Comparison of ENCODE assay signal across 9 mouse cellular contexts in genomic region chr9:101472101-101473073, GRCm38 (mm10).
DNase-seq lines count a peak whose midpoint lies in the region; ATAC-seq and TF ChIP-seq lines count a peak whose summit lies in the region.
"Had no signal": no experiment of that assay in that cellular context is flagged by ENCODE, and none has a peak within 500 bp of the region (broad histone marks: within the 10 kb centered on the region; RNA-seq: fewer than 3 reads in every experiment).

No protein-coding gene starts in this region.

- H3K27ac ChIP-seq in lung, embryonic 14.5 days (ENCODE audit: low read depth), result no peak overlapping the region
- H3K27ac ChIP-seq in heart, embryonic 16.5 days (ENCODE audit: low read length), result 0 out of 2 replicates have a peak overlapping the region, but pooled peaks have one; percentile 22
- H3K27ac ChIP-seq: limb, embryonic 15.5 days had no signal

- H3K9me3 ChIP-seq in lung, embryonic 14.5 days (ENCODE audit: low read depth, low read length), result no peaks in the 10 kb centered on the region
- H3K9me3 ChIP-seq in heart, embryonic 16.5 days (replicated peaks; ENCODE audit: control insufficient read depth, low read length), result no peaks in the 10 kb centered on the region
- H3K9me3 ChIP-seq: limb, embryonic 15.5 days had no signal

- TF ChIP-seq CTCF in lung, embryonic 14.5 days (IDR thresholded peaks at IDR 0.05; ENCODE audit: low read depth), result no peak

- 0 out of 2 replicates have a peak, but pooled peaks cover 7% of the 10 kb centered on the region for H3K4me1 ChIP-seq in lung, embryonic 14.5 days (ENCODE audit: insufficient read depth)
- H3K4me1 ChIP-seq in heart, embryonic 16.5 days (ENCODE audit: control insufficient read depth, insufficient read depth, low read length), result peaks cover 11% of the 10 kb centered on the region
- H3K4me1 ChIP-seq: limb, embryonic 15.5 days had no signal

- no peaks in the 10 kb centered on the region for H3K36me3 ChIP-seq in lung, embryonic 14.5 days (ENCODE audit: insufficient read depth)
- no peaks in the 10 kb centered on the region for H3K36me3 ChIP-seq in heart, embryonic 16.5 days (ENCODE audit: control insufficient read depth, insufficient read depth)
- H3K36me3 ChIP-seq: limb, embryonic 15.5 days had no signal

- DNase-seq in lung, embryonic 14.5 days, result peak; percentile 74
- DNase-seq in lung, postnatal 25 days (ENCODE audit: low spot score), result no peak
- peak; percentile 48 for DNase-seq in embryo, embryonic 11.5 days (ENCODE audit: low read depth, low spot score)
- DNase-seq in lung, postnatal 36 days, result peak; percentile 25
- DNase-seq in yolk sac, embryonic 10.5 days (ENCODE audit: low spot score), result peak; percentile 43
- DNase-seq in cerebellum, adult 9-10 months, result no peak
- DNase-seq in B cell, adult 2 months, result no peak

- 27% methylated on average over 8 of the region's 8 CpGs for WGBS in lung, embryonic 14.5 days
- 26% methylated on average over 8 of the region's 8 CpGs for WGBS in heart, embryonic 16.5 days

- peak; percentile 75 for ATAC-seq in lung, embryonic 14.5 days (ENCODE audit: insufficient read depth)
- peak; percentile 72 for ATAC-seq in heart, embryonic 16.5 days (replicated peaks; ENCODE audit: extremely low read depth, insufficient read depth, low FRiP score)

- no peak overlapping the region for H3K9ac ChIP-seq in lung, embryonic 14.5 days
- no peak overlapping the region for H3K9ac ChIP-seq in heart, embryonic 16.5 days (ENCODE audit: low read length)
- H3K9ac ChIP-seq: limb, embryonic 15.5 days had no signal

- H3K4me2 ChIP-seq in lung, embryonic 14.5 days, result no peak overlapping the region
- H3K4me2 ChIP-seq in heart, embryonic 16.5 days (ENCODE audit: low read depth, low read length), result no peak overlapping the region
- H3K4me2 ChIP-seq: limb, embryonic 15.5 days had no signal

- H3K27me3 ChIP-seq in lung, embryonic 14.5 days (ENCODE audit: insufficient read depth, low read length), result no peaks in the 10 kb centered on the region
- H3K27me3 ChIP-seq in heart, embryonic 16.5 days (ENCODE audit: control insufficient read depth, insufficient read depth, low read length), result no peaks in the 10 kb centered on the region
- H3K27me3 ChIP-seq: limb, embryonic 15.5 days had no signal

- no peak overlapping the region for H3K4me3 ChIP-seq in lung, embryonic 14.5 days (ENCODE audit: low read depth, low read length)
- H3K4me3 ChIP-seq in heart, embryonic 16.5 days (ENCODE audit: low read length), result no peak overlapping the region
- H3K4me3 ChIP-seq: limb, embryonic 15.5 days had no signal

Comparison
In these comparisons a context has a peak if more than half of its experiments do, and no peak if none do; other contexts are left out.
1. DNase-seq: peak in lung, embryonic 14.5 days (single experiment), embryo, embryonic 11.5 days (single experiment), lung, postnatal 36 days (single experiment) and yolk sac, embryonic 10.5 days (single experiment); none in lung, postnatal 25 days (single experiment), cerebellum, adult 9-10 months (single experiment) and B cell, adult 2 months (0 of 2).